Mouse (Mus musculus) frontal cortex, adult 2 months (tissue): Measurements from ENCODE around the gene Htr1d. TPM values are rescaled to one million over a fixed set of nuclear protein-coding genes. Genes with fewer than 3 reads are reported as not detected.

Experiments used
- polyA plus RNA-seq: library from polyadenylated mRNA; depleted of rRNA; stranded (reverse); fragments of >200 nt; gene quantifications from 2 replicates; pipeline ENCODE4 v1.2.3, GENCODE M21; 2012; rRNA removed

Gene Htr1d
- polyA plus RNA-seq, 1 experiment = 3.4 TPM

Other genes starting within 250 kb of the Htr1d start
- 4.3 and 4.6 TPM in 2 replicates for gene Asap3, start 217.2 kb upstream of the Htr1d start, polyA plus RNA-seq
- gene Tcea3, start 175.8 kb upstream of the Htr1d start, polyA plus RNA-seq = 0.86 and 0.99 TPM in 2 replicates
- 58.5 and 68.6 TPM in 2 replicates for gene Zfp46, start 138.8 kb upstream of the Htr1d start, polyA plus RNA-seq
- 65.9 and 73.2 TPM in 2 replicates for gene Hnrnpr, start 112.6 kb upstream of the Htr1d start, polyA plus RNA-seq
- gene 6030445D17Rik, start 38.7 kb downstream of the Htr1d start, polyA plus RNA-seq = 0.34 and 0.36 TPM in 2 replicates
- gene Luzp1, start 46.2 kb downstream of the Htr1d start, polyA plus RNA-seq = 21.6 and 21.9 TPM in 2 replicates
- 69.2 and 76.0 TPM in 2 replicates for gene Kdm1a, start 179.2 kb downstream of the Htr1d start, polyA plus RNA-seq
- gene Tex46, start 186.9 kb downstream of the Htr1d start, polyA plus RNA-seq = not detected in 2 replicates
- gene Lactbl1, start 199.1 kb downstream of the Htr1d start, polyA plus RNA-seq = 0.08 and 0.12 TPM in 2 replicates